9 mouse cellular contexts compared by ENCODE assay signal in genomic region chr1:136739486-136739885, GRCm38 (mm10).
DNase-seq lines count a peak whose midpoint lies in the region; ATAC-seq lines count a peak whose summit lies in the region.
"Had no signal": no experiment of that assay in that cellular context is flagged by ENCODE, and none has a peak within 500 bp of the region (broad histone marks: within the 10 kb centered on the region; RNA-seq: fewer than 3 reads in every experiment).

No protein-coding gene starts in this region.

- no peak overlapping the region for H3K27ac ChIP-seq in hindbrain, embryonic 13.5 days
- H3K27ac ChIP-seq: liver, embryonic 13.5 days had no signal

- H3K36me3 ChIP-seq in hindbrain, embryonic 13.5 days = no peaks in the 10 kb centered on the region
- H3K36me3 ChIP-seq: liver, embryonic 13.5 days had no signal

- no peaks in the 10 kb centered on the region for H3K27me3 ChIP-seq in hindbrain, embryonic 13.5 days
- H3K27me3 ChIP-seq: liver, embryonic 13.5 days had no signal

- no peaks in the 10 kb centered on the region for H3K4me1 ChIP-seq in hindbrain, embryonic 13.5 days (replicated peaks)
- H3K4me1 ChIP-seq: liver, embryonic 13.5 days had no signal

- H3K4me3 ChIP-seq in hindbrain, embryonic 13.5 days = no peak overlapping the region
- H3K4me3 ChIP-seq: liver, embryonic 13.5 days had no signal

- intact Hi-C loops in gastrocnemius, postnatal 14 days (cut with DNase I; ENCODE audit: low total_unique reads) = no loop called here

- no peak for ATAC-seq in hindbrain, embryonic 13.5 days (ENCODE audit: low FRiP score)

- no peaks in the 10 kb centered on the region for H3K9me3 ChIP-seq in hindbrain, embryonic 13.5 days
- H3K9me3 ChIP-seq: liver, embryonic 13.5 days had no signal

- H3K4me2 ChIP-seq in hindbrain, embryonic 13.5 days = no peak overlapping the region
- H3K4me2 ChIP-seq: liver, embryonic 13.5 days had no signal

- peak; percentile 27 to 36 for DNase-seq in cerebellum, postnatal 36 days
- DNase-seq in cerebellum, adult 11-12 months = no peak
- DNase-seq in 3T3-L1 (ENCODE audit: low read depth, low spot score) = peak; percentile 81
- peak; percentile 40 for DNase-seq in adrenal gland, adult 2 months
- DNase-seq in gastrocnemius, postnatal 14 days = peak; percentile 48
- DNase-seq in layer of hippocampus, postnatal 25 days (ENCODE audit: extremely low spot score in 1 of 2, low spot score in 1 of 2) = peak; percentile 59 to 80
- DNase-seq in right cerebral cortex, adult 18-20 months = peak; percentile 86
- DNase-seq: liver, embryonic 13.5 days had no signal

- H3K9ac ChIP-seq in hindbrain, embryonic 13.5 days = no peak overlapping the region
- H3K9ac ChIP-seq: liver, embryonic 13.5 days had no signal

- 85% methylated on average over 5 of the region's 5 CpGs for WGBS in hindbrain, embryonic 13.5 days
